Mouse (Mus musculus): ENCODE measurements around the gene Klhl3. TPM values are rescaled to one million over a fixed set of nuclear protein-coding genes. Genes with fewer than 3 reads are reported as not detected.

Gene Klhl3
- polyA plus RNA-seq, 1 experiment from 2014 or later: 11.9 TPM

GRCm38 (mm10) chr13:58009275-58009674 is 104.1 kb downstream of the Klhl3 start:
- no peaks in the 10 kb centered on the region for H3K4me1 ChIP-seq (replicated peaks; ENCODE audit: control insufficient read depth, insufficient read depth, low read length)
- DNase-seq (ENCODE audit: low spot score): no peak

GRCm38 (mm10) chr13:58008038-58008364 is 105.4 kb downstream of the Klhl3 start:
- Histone ChIP-seq H3K4me3 (replicated peaks; ENCODE audit: low read length) (no peak overlapping the region), H3K9me3 (ENCODE audit: control insufficient read depth, low read length) (no peaks in the 10 kb centered on the region), H3K4me2 (replicated peaks) (no peak overlapping the region), H3K27ac (no peak overlapping the region), H3K9ac (no peak overlapping the region), H3K4me1 (replicated peaks; ENCODE audit: control insufficient read depth, insufficient read depth, low read length) (no peaks in the 10 kb centered on the region), H3K27me3 (ENCODE audit: control insufficient read depth, insufficient read depth, low read length) (no peaks in the 10 kb centered on the region), H3K36me3 (replicated peaks; ENCODE audit: control insufficient read depth, insufficient read depth) (peaks cover 16% of the 10 kb centered on the region)
- ATAC-seq (ENCODE audit: low FRiP score): 0 out of 2 replicates have a peak, but pooled peaks have one; percentile 34
- 92% methylated on average over 5 of the region's 5 CpGs for WGBS
- no peak for DNase-seq (ENCODE audit: low spot score)

More at GRCm38 (mm10) chr13:58009275-58009674, 104.1 kb downstream of the Klhl3 start:
- H3K36me3 ChIP-seq (replicated peaks; ENCODE audit: control insufficient read depth, insufficient read depth): peaks cover 14% of the 10 kb centered on the region; the same call in 1 of the 2 replicates
- H3K4me3 ChIP-seq (replicated peaks; ENCODE audit: low read length): no peak overlapping the region
- no peak overlapping the region for H3K9ac ChIP-seq
- no peak overlapping the region for H3K27ac ChIP-seq
- no peak for ATAC-seq (ENCODE audit: low FRiP score)
- H3K27me3 ChIP-seq (ENCODE audit: control insufficient read depth, insufficient read depth, low read length): no peaks in the 10 kb centered on the region
- no peaks in the 10 kb centered on the region for H3K9me3 ChIP-seq (ENCODE audit: control insufficient read depth, low read length)
- WGBS: 81% methylated on average over 13 of the region's 13 CpGs
- H3K4me2 ChIP-seq (replicated peaks): no peak overlapping the region

GRCm38 (mm10) chr13:58007256-58008037 is 105.9 kb downstream of the Klhl3 start:
- WGBS: 57% methylated on average over 15 of the region's 16 CpGs
- no peak overlapping the region for H3K4me2 ChIP-seq (replicated peaks)
- H3K4me3 ChIP-seq (replicated peaks; ENCODE audit: low read length): no peak overlapping the region
- ATAC-seq (ENCODE audit: low FRiP score) (0 out of 2 replicates have a peak, but pooled peaks have one; percentile 31), DNase-seq (ENCODE audit: low spot score) (no peak)
- no peak overlapping the region for H3K9ac ChIP-seq
- no peaks in the 10 kb centered on the region for H3K4me1 ChIP-seq (replicated peaks; ENCODE audit: control insufficient read depth, insufficient read depth, low read length)
- no peaks in the 10 kb centered on the region for H3K9me3 ChIP-seq (ENCODE audit: control insufficient read depth, low read length)
- H3K27ac ChIP-seq: no peak overlapping the region
- H3K36me3 ChIP-seq (replicated peaks; ENCODE audit: control insufficient read depth, insufficient read depth): peaks cover 16% of the 10 kb centered on the region
- H3K27me3 ChIP-seq (ENCODE audit: control insufficient read depth, insufficient read depth, low read length): no peaks in the 10 kb centered on the region

- peaks cover 11% of the 10 kb centered on the region for H3K36me3 ChIP-seq (replicated peaks; ENCODE audit: control insufficient read depth, insufficient read depth)
- WGBS: 91% methylated on average over 3 of the region's 3 CpGs
- no peak overlapping the region for H3K4me2 ChIP-seq (replicated peaks)
- no peaks in the 10 kb centered on the region for H3K4me1 ChIP-seq (replicated peaks; ENCODE audit: control insufficient read depth, insufficient read depth, low read length)
- DNase-seq (ENCODE audit: low spot score) (no peak), ATAC-seq (ENCODE audit: low FRiP score) (no peak)
- H3K27me3 ChIP-seq (ENCODE audit: control insufficient read depth, insufficient read depth, low read length): no peaks in the 10 kb centered on the region
- no peaks in the 10 kb centered on the region for H3K9me3 ChIP-seq (ENCODE audit: control insufficient read depth, low read length)
- H3K4me3 ChIP-seq (replicated peaks; ENCODE audit: low read length): no peak overlapping the region
- no peak overlapping the region for H3K27ac ChIP-seq
- no peak overlapping the region for H3K9ac ChIP-seq
These were observed 111.6 kb downstream of the Klhl3 start for GRCm38 (mm10) chr13:58001792-58002191.

DNA sequence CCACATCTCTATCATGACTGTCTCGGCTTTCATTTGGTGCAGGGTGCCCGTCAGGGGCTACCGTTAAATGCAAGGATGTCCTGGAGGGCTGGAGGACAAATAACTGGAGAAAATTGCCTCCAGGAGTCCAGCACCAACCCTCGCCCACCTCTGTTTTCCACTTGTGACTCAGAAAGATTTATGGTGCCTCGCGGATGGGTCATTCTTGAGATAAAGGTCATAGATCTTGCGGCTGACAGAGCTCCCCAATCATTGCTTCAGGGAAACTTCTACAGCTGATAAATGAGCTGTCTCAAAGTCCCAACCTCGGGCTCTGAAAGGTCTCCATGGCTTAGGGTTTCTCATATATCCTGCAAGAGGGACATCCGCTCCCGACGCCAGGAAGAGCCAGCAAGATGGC is 116.9 kb downstream of the Klhl3 start:
- Histone ChIP-seq H3K9me3 (ENCODE audit: control insufficient read depth, low read length) (no peaks in the 10 kb centered on the region), H3K36me3 (replicated peaks; ENCODE audit: control insufficient read depth, insufficient read depth) (no peaks in the 10 kb centered on the region), H3K4me3 (replicated peaks; ENCODE audit: low read length) (no peak overlapping the region), H3K27me3 (ENCODE audit: control insufficient read depth, insufficient read depth, low read length) (no peaks in the 10 kb centered on the region), H3K9ac (no peak overlapping the region), H3K27ac (no peak overlapping the region), H3K4me2 (replicated peaks) (no peak overlapping the region), H3K4me1 (replicated peaks; ENCODE audit: control insufficient read depth, insufficient read depth, low read length) (no peaks in the 10 kb centered on the region)
- no peak for DNase-seq (ENCODE audit: low spot score)
- ATAC-seq (ENCODE audit: low FRiP score): no peak
- 67% methylated on average over 11 of the region's 11 CpGs for WGBS

DNA sequence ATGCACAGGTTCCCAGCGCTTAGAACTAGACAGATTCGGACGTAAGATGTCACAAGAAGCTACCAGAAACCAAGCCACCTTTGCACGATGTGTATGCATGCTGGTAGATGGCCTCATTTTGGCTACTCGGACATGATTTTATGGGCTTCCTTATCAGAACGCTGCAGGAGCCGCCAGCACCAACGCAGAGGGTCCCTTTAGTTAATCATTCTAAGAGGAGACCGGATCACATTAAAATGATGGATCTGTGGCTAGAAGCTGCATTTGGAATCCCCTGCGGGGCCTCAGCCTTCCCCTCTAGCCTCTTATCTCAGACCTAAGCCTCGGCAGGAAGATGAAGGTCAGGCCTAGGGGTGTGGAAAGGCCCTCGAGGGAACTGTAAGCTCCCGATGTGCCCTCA is 117.5 kb downstream of the Klhl3 start:
- Histone ChIP-seq H3K36me3 (replicated peaks; ENCODE audit: control insufficient read depth, insufficient read depth) (no peaks in the 10 kb centered on the region), H3K9ac (no peak overlapping the region), H3K4me1 (replicated peaks; ENCODE audit: control insufficient read depth, insufficient read depth, low read length) (no peaks in the 10 kb centered on the region), H3K27me3 (ENCODE audit: control insufficient read depth, insufficient read depth, low read length) (no peaks in the 10 kb centered on the region), H3K4me2 (replicated peaks) (no peak overlapping the region), H3K9me3 (ENCODE audit: control insufficient read depth, low read length) (no peaks in the 10 kb centered on the region), H3K27ac (no peak overlapping the region), H3K4me3 (replicated peaks; ENCODE audit: low read length) (no peak overlapping the region)
- no peak for DNase-seq (ENCODE audit: low spot score)
- WGBS: 64% methylated on average over 13 of the region's 13 CpGs
- ATAC-seq (ENCODE audit: low FRiP score): no peak

DNA sequence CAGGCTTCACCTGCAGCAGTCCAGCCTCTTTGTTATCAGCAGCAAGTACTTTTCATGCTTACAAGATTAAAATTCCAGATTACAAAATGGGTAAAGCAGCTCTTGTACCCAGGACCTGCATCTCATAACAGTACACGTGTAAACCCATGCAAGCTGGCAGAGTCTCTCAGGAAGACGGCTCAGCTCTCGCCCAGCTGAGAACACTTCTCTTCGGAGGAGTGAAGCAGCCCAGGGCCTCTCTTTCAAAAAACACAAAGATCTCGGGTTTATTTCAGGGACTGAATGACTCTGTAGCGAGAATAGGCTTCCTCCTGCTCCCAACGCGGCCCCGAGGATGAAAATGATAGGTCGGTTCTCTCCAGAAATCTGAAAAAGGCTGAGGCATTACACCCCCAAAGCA is 128.8 kb downstream of the Klhl3 start:
- H3K9ac ChIP-seq: no peak overlapping the region
- H3K4me3 ChIP-seq (replicated peaks; ENCODE audit: low read length): no peak overlapping the region
- WGBS: 60% methylated on average over 10 of the region's 10 CpGs
- H3K9me3 ChIP-seq (ENCODE audit: control insufficient read depth, low read length): no peaks in the 10 kb centered on the region
- H3K27ac ChIP-seq: 0 out of 2 replicates have a peak overlapping the region, but pooled peaks have one; percentile 26
- H3K4me2 ChIP-seq (replicated peaks): no peak overlapping the region
- H3K36me3 ChIP-seq (replicated peaks; ENCODE audit: control insufficient read depth, insufficient read depth): no peaks in the 10 kb centered on the region
- H3K27me3 ChIP-seq (ENCODE audit: control insufficient read depth, insufficient read depth, low read length): no peaks in the 10 kb centered on the region
- no peak for ATAC-seq (ENCODE audit: low FRiP score)
- peaks cover 12% of the 10 kb centered on the region for H3K4me1 ChIP-seq (replicated peaks; ENCODE audit: control insufficient read depth, insufficient read depth, low read length)
- no peak for DNase-seq (ENCODE audit: low spot score)

DNA sequence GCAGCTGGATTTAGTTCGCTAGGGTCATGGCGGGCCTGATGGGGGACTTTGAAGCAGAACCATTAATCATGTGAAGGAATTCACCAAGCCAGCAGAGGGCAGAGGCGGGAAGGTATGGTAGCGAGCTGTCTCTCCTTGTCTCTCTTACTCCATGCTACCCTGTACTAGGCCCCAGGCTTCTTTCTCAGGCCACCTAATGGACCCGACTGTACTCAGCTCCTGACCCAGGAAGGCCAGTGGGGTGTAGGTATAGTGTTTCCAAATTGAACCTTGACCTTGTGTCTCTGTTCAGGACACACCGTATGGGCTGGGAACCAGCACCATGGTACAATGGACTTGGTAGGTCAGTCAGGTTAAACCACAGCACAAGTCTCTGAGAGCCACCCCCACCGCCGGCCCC is 129.2 kb downstream of the Klhl3 start:
- ATAC-seq (ENCODE audit: low FRiP score): no peak

GRCm38 (mm10) chr13:57983330-57983729 is 130.1 kb downstream of the Klhl3 start:
- no peaks in the 10 kb centered on the region for H3K27me3 ChIP-seq (ENCODE audit: control insufficient read depth, insufficient read depth, low read length)
- no peaks in the 10 kb centered on the region for H3K9me3 ChIP-seq (ENCODE audit: control insufficient read depth, low read length)
- peaks cover 12% of the 10 kb centered on the region for H3K4me1 ChIP-seq (replicated peaks; ENCODE audit: control insufficient read depth, insufficient read depth, low read length)
- no peaks in the 10 kb centered on the region for H3K36me3 ChIP-seq (replicated peaks; ENCODE audit: control insufficient read depth, insufficient read depth)
- no peak overlapping the region for H3K9ac ChIP-seq
- 48% methylated on average over 12 of the region's 12 CpGs for WGBS
- DNase-seq (ENCODE audit: low spot score): peak; percentile 56
- no peak overlapping the region for H3K4me3 ChIP-seq (replicated peaks; ENCODE audit: low read length)
- ATAC-seq (ENCODE audit: low FRiP score): peak; percentile 21; the same call in 1 of the 2 replicates
- H3K27ac ChIP-seq: no peak overlapping the region
- no peak overlapping the region for H3K4me2 ChIP-seq (replicated peaks)

More for the DNA sequence above, 129.2 kb downstream of the Klhl3 start:
- Histone ChIP-seq H3K4me2 (replicated peaks) (no peak overlapping the region), H3K9ac (no peak overlapping the region), H3K27me3 (ENCODE audit: control insufficient read depth, insufficient read depth, low read length) (no peaks in the 10 kb centered on the region), H3K27ac (no peak overlapping the region), H3K4me3 (replicated peaks; ENCODE audit: low read length) (no peak overlapping the region), H3K36me3 (replicated peaks; ENCODE audit: control insufficient read depth, insufficient read depth) (no peaks in the 10 kb centered on the region), H3K4me1 (replicated peaks; ENCODE audit: control insufficient read depth, insufficient read depth, low read length) (peaks cover 12% of the 10 kb centered on the region), H3K9me3 (ENCODE audit: control insufficient read depth, low read length) (no peaks in the 10 kb centered on the region)
- no peak for DNase-seq (ENCODE audit: low spot score)
- WGBS: 72% methylated on average over 8 of the region's 8 CpGs
